Mouse (Mus musculus) macrophage (primary cell): ENCODE measurements around the gene Wfdc12. TPM values are rescaled to one million over a fixed set of nuclear protein-coding genes. Genes with fewer than 3 reads are reported as not detected.

Experiments
- H3K27ac ChIP-seq: fragments of 350-480 bp; formaldehyde crosslinking; 2 replicates; pipeline ENCODE4 v1.9.0; 2021
- H3K36me3 ChIP-seq: fragments of 350-480 bp; formaldehyde crosslinking; 2 replicates; pipeline ENCODE4 v1.9.0; 2021; ENCODE audit errors: inconsistent target
- H3K4me3 ChIP-seq: fragments of 350-480 bp; formaldehyde crosslinking; 2 replicates; pipeline ENCODE4 v1.9.0; 2021; ENCODE audit errors: inconsistent target
- H3K79me2 ChIP-seq: fragments of 350-480 bp; formaldehyde crosslinking; 2 replicates; pipeline ENCODE4 v1.9.0; 2021; ENCODE audit errors: inconsistent target
- WGBS: methylation state at CpG from one replicate; pipeline ENCODE4 v1.1.7; 2026; ENCODE audit warnings: inconsistent platforms; ENCODE audit not compliant: missing documents; 5-methylcytosine and 5-hydroxymethylcytosine counted together
- polyA plus RNA-seq: library from polyadenylated mRNA; stranded (reverse); fragments of 250-400 nt; gene quantifications from 3 replicates; pipeline ENCODE4 v1.2.4, GENCODE M21; 2018; ENCODE audit warnings: inconsistent platforms

Wfdc12 gene
- polyA plus RNA-seq, 1 experiment from 2014 or later = not detected

DNA sequence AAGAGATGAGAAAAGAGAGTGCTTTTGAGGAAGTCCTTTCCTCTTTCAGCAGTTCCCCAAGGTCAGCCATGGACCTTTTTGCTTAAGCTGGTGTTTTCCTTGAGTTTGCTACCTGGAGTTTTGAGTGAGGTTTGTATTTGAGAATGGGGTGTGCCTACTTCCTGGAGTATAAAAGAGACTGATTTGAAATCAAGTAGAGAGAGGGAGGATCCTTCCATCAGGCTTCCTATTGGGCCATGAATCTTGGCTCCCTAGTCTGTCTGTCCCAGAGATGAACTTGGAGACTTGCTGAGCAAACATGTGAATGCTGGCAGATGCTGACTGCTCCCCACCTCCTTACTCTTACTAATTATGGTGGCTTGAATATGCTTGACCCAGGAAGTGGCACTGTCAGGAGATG, 1.9 kb upstream of the Wfdc12 start:
- Histone ChIP-seq H3K79me2 (no peaks in the 10 kb centered on the region), H3K4me3 (no peak overlapping the region), H3K36me3 (no peaks in the 10 kb centered on the region), H3K27ac (no peak overlapping the region)

DNA sequence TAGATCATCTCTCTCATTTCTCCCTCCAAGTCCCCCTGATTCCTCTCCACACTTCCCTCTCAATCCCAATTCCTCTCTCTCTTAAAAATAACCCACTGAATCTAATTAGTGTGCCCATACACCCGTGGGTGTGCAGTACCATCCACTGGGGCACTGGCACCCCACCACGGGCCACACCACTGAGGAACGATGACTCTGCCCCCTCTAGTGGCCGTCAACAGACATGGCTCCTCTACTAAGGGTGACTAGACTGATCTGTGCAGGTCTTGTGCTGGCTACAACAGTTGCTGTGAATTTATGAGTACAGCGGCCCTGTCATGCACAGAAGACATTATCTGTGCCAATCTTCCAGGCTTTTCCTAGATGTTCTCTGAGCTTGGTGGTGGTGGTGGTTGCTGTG, 1.7 kb downstream of the Wfdc12 start:
- Histone ChIP-seq H3K36me3 (no peaks in the 10 kb centered on the region), H3K27ac (no peak overlapping the region), H3K79me2 (no peaks in the 10 kb centered on the region), H3K4me3 (no peak overlapping the region)
- 20% methylated on average over 5 of the region's 5 CpGs for WGBS

DNA sequence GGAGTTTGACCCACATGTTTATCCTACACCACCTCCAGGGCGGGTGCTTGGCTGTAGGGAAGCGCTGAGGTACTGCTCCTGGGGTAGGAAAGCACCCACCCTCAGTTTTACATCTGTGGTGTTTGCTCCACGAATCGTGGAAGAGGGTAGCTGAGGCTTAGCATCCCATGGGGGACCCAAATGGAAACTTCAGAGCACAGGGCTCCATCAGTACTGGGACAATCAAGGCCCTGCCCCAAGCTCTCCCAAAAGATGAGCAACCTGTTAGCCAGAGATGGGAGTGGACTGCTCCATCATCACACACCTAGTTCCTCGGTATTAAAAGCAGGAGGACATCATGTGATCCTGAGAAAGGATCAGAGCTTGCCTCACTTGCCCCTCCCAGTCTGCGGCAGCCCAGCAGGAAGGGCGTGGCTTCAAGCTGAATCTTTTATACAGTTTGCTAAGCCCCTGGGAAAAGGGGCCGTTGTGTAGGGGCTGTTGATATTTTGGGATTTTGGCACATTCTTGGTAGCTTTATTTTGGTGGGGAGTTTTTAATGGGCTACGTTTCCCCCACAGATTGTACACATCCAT, 6.2 kb downstream of the Wfdc12 start:
- H3K79me2 ChIP-seq = no peaks in the 10 kb centered on the region
- H3K27ac ChIP-seq = no peak overlapping the region
- no peak overlapping the region for H3K4me3 ChIP-seq
- no peaks in the 10 kb centered on the region for H3K36me3 ChIP-seq
- 47% methylated on average over 9 of the region's 9 CpGs for WGBS

DNA sequence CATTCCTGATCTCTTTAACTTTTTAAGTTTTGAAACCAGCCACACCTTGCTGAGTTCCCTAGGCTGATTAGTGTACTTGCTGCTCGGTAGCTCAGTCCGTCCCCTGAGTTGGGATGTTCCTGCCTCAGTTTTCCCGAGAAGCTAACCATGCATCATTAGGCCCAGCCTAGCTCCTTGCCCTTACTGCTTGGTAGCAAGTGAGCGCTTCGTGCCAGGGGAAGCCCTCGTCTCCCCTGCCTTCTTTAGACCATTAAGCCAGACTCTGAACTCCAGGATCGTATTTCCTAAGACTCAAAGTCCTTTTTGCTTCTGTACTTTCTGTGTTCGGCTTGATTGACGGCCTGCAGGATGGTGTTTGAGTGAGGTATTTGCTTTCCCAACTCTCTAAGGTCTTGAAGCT, 7.1 kb downstream of the Wfdc12 start:
- H3K4me3 ChIP-seq = no peak overlapping the region
- WGBS = 96% methylated on average over 9 of the region's 9 CpGs
- no peaks in the 10 kb centered on the region for H3K79me2 ChIP-seq
- H3K36me3 ChIP-seq = no peaks in the 10 kb centered on the region
- no peak overlapping the region for H3K27ac ChIP-seq

DNA sequence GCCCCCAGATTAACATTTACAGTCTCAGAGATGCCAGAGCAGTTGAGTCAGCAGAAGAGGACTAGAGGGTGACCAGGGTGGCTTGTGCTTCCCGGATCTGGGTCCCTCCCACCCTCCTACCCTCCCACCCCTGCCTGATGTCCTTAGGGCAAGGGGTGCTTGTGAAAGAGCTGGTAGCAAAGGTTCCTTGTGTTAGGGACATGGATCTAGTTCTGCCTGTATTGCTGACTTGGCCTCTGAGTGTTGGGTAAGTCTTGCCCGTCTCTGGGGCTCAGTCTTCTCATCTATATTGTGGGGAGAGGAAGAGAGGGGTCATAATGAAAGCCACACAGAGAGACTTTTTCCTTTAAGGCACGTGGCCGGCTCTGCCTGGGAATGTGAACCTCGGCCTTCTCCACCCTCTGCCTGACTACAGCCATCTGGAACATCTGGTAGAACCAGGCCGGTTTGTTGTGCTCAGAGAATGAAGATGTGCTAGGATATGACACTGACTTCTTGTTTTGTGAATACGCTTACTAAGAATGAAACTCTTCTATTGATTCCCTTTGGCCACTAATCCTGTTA, 7.6 kb downstream of the Wfdc12 start, which contains the start of gene Wfdc5:
TSS of gene Wfdc5 (minus strand) at position 51 of the 564 bp plus-strand sequence.
- WGBS = 89% methylated on average over 7 of the region's 7 CpGs

DNA sequence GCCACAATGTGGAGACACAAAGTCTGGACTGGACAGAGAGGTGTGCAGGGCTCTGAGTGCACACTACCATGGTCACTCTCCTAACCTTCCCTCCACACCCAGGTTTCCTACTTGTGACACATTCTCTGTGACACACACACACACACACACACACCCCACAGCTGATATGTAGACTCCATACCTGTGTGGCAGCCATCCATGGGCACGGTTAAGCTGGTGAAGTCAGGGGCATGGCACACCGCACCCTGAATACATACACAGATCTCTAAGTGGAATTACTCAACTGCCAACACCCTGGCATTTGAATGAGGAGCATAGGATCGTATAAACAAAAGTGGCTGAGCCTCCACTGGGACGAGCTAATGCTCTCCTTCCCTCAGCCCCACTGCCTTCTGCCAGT, 9.6 kb downstream of the Wfdc12 start:
- H3K4me3 ChIP-seq = no peak overlapping the region
- H3K79me2 ChIP-seq = no peaks in the 10 kb centered on the region
- no peak overlapping the region for H3K27ac ChIP-seq
- WGBS = 92% methylated on average over 4 of the region's 4 CpGs
- H3K36me3 ChIP-seq = no peaks in the 10 kb centered on the region

More for the DNA sequence above, 7.6 kb downstream of the Wfdc12 start, which contains the start of gene Wfdc5:
- H3K27ac ChIP-seq = no peak within 1 kb of the TSS
- no peaks in the 10 kb centered on the region for H3K36me3 ChIP-seq
- H3K4me3 ChIP-seq = no peak within 1 kb of the TSS
- H3K79me2 ChIP-seq = no peaks in the 10 kb centered on the region

DNA sequence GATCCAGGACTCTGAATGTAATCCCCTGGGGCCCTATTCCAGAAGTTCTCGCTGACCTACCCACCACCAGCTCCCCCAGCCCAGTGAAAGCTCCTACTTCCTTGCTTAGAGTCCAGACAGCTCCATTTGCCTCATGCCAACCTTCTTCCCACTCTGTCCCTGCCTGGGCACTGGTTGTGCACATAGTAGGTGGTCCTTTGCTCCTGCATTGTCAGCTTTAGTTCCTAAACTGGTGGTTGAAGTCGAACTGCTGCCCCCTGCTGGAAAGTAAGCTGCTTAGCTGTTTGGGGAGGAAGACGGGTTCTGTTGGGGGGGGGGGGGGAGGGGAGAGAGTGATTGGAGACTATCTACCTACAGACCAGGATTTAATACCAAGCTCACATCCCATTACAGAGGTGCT, 10.3 kb downstream of the Wfdc12 start:
- 63% methylated on average over 2 of the region's 3 CpGs for WGBS
- no peaks in the 10 kb centered on the region for H3K36me3 ChIP-seq
- no peak overlapping the region for H3K4me3 ChIP-seq
- H3K27ac ChIP-seq = no peak overlapping the region
- no peaks in the 10 kb centered on the region for H3K79me2 ChIP-seq

DNA sequence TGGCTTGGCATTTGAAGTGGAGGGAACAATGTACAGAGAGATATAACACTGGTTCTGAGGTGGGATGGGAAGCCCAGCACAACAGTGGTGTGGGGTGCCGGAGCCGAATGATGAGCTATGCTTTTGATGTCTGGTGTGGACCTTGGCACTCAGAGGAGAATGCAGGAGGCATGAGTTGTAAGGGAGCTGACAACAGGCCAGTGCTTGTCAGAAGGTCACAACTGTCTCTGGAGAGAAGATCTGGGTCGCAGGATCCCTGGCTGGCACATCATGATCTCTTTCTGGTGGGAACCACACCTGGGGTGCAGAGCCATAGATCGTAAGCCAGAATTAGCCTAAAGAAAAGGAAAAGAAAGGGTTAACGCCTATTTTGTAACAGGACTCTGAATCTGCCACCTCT, 12.6 kb downstream of the Wfdc12 start:
- H3K4me3 ChIP-seq = no peak overlapping the region
- no peak overlapping the region for H3K27ac ChIP-seq
- H3K36me3 ChIP-seq = no peaks in the 10 kb centered on the region
- H3K79me2 ChIP-seq = no peaks in the 10 kb centered on the region
- WGBS = 94% methylated on average over 5 of the region's 5 CpGs

DNA sequence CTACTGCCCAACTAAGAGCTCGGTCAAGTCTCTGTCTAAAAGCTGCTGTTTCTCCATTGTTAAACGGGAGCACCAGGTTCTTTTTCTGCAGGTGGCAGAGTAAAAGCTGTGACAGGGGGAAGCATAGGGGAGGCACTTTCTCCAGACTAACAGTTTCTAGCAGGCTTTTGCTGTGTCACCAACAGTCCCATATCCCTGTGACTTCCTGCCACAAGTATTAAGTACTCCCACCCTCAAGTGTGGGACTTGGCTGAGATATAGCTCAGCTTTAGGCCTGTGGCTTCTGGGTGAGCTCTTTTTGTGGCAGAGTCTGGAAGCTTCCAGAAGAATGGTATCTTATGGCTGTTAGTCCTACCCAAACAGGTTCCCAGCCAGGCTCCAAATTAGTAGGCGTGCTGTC, 14.6 kb downstream of the Wfdc12 start:
- no peak overlapping the region for H3K27ac ChIP-seq
- no peak overlapping the region for H3K4me3 ChIP-seq
- no peaks in the 10 kb centered on the region for H3K79me2 ChIP-seq
- H3K36me3 ChIP-seq = no peaks in the 10 kb centered on the region
- 31% methylated on average over 3 of the region's 3 CpGs for WGBS

DNA sequence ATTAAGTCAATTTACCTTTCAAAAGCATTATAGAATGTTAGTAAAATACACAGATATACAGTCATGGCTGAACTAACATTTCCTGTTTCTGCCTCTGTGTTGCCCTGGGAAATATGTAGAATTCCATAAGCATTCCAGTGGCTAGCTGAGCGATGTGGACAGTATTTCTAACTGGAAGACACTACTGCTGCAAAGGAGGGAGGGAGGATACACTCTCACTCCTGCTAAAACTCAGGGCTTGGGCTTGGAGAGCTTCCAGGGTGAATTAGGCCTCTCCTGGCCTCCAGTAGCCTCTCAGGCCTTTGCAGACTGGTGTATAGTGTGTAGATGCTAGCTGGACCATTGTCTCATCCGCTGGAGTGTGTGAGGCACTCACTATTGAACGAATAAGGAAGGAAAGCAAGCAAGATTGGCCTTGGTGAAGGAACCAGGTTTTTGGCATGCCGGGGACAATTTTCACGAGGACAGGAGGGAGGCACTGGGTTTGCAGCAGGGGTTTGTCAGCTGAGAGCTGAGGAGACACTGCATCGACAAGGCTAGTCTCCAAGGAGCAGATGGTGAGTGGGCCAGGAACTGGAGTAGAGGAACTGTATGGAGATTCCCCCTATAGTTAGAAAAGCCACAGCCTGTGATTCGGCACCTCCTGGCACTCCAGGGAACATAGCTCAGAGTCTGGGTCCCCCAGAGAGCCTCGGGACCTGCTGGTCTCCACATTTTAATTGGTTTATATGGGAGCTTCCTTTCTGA, 15.6 kb downstream of the Wfdc12 start:
- Histone ChIP-seq H3K27ac (no peak overlapping the region), H3K36me3 (no peaks in the 10 kb centered on the region), H3K4me3 (no peak overlapping the region), H3K79me2 (no peaks in the 10 kb centered on the region)
- 75% methylated on average over 7 of the region's 8 CpGs for WGBS

DNA sequence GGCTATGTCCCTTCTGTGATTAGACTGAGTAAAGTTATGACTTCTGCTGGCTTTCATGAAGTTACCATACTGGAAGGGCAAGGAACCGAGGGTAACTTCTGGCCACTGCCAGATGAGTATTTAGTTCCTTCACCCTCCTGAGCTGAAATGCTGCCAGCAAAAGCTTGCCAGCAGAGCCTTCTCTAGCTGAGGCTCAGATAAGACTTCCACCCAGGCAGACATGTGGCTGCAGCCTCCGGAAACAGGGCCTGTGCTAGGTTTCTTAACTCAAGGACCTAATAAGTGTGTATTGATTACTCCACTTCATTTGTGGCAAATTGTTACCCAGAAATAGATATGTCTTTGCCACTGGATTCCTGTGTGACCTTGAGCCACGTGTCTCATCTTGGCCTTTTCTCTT, 17.0 kb downstream of the Wfdc12 start:
- no peaks in the 10 kb centered on the region for H3K79me2 ChIP-seq
- WGBS = 10% methylated on average over 3 of the region's 3 CpGs

DNA sequence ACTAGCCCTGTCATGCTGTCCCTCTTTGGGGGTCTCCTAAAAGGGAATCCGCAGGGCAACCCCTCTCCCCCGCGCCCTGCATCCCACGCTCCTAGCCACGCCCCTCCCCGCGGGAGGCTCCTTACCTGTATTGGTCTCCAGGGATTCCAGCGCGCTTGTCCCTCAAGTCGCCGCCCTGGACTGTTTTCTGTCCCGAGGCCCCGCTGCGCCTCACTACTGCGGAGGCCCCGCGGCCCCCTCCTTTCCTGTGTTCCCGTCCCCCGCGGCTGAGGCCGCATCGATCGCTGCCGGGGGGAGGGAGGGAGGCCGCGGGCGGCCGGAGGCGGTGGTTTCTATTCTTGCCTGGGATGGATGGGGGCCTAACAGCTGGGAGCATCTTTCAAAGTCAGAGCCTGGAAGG, 19.5 kb downstream of the Wfdc12 start, which contains the start of gene Kcns1:
TSS of gene Kcns1 (minus strand) at position 212 of the 400 bp plus-strand sequence.
- no peak within 1 kb of the TSS for H3K4me3 ChIP-seq
- no peak within 1 kb of the TSS for H3K27ac ChIP-seq
- H3K36me3 ChIP-seq = no peaks in the 10 kb centered on the region
- 2% methylated on average over 27 of the region's 29 CpGs for WGBS
- H3K79me2 ChIP-seq = no peaks in the 10 kb centered on the region

More for the DNA sequence above, 17.0 kb downstream of the Wfdc12 start:
- Histone ChIP-seq H3K4me3 (no peak overlapping the region), H3K36me3 (no peaks in the 10 kb centered on the region), H3K27ac (no peak overlapping the region)

DNA sequence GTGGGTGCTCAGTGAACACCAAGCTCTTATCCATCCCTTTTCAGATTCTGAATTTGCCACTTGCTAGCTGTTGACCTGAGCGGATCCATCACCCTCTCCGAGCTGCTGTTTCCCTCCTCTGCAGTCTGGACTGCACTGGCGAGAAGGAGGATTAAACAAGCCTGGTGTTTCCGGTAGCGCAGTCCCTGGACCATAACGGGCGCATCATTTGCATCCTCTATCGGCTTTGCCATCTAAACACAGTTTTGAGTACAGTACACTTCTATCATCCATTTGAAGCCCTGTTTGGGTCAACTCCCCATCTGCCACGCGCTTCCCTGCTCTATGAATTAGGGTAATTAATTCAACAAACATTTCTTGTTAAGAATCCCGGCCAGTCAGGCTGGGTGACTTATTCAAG, 20.1 kb downstream of the Wfdc12 start:
- Histone ChIP-seq H3K36me3 (no peaks in the 10 kb centered on the region), H3K79me2 (no peaks in the 10 kb centered on the region), H3K4me3 (no peak overlapping the region), H3K27ac (no peak overlapping the region)
- 28% methylated on average over 11 of the region's 11 CpGs for WGBS

DNA sequence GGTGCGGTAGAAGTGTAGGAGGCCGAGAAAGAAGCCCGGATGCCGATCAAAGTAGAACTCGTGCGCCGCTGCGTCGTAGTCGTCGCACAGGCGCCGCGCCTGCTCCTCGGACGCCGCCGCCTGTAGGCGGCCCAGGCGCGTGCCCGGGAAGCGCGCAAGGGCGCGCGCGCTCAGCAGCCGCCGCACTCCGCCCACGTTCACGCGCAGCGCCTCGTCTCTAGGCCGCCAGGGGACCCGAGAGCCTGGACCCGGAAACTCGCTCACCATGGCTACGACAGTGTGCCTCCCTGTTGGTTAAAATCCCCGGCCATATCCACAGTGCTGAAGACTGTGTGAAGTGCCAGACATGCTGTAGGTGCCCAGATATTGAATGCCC, 21.8 kb downstream of the Wfdc12 start:
- WGBS = 17% methylated on average over 39 of the region's 42 CpGs
- Histone ChIP-seq H3K36me3 (no peaks in the 10 kb centered on the region), H3K27ac (no peak overlapping the region), H3K4me3 (no peak overlapping the region), H3K79me2 (no peaks in the 10 kb centered on the region)

DNA sequence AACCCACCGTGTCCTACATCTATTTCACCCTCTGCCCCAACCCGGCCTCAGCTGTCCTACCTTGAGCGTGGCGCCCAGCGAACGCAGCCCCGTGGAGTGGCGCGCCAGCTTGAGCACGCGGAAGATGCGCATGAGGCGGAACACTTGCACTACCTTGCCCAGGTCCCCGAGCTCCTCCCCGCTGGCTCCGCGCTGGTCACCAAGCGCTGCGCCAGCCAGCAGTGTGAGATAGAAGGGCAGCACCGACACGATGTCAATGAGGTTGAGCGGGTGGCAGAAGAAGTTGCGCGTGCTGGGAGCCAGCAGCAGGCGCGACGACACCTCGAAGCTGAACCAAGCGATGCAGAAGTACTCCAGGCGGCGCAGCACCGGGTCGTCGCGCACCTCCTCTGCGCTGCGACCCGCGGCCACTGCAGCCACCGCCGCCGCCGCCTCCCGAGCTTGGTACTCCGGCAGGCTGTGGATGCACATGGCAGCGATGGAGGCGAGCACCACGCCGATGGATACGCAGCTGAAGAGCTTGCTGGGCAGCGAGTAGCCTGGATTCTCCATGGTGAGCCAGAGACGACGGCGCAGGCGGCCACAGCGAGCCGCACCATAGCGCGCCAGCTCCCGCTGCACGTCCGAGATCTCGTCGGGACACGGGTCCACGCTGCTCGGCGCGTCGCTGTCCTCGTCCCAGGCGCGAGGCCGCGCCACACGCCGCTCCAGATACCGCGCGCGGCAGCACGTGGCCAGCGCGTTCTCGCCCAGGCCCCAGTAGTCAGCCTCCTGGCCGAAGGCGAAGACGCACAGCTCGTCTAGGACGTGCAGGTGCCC, 22.4 kb downstream of the Wfdc12 start:
- 23% methylated on average over 90 of the region's 90 CpGs for WGBS
- Histone ChIP-seq H3K27ac (no peak overlapping the region), H3K4me3 (no peak overlapping the region), H3K36me3 (no peaks in the 10 kb centered on the region), H3K79me2 (no peaks in the 10 kb centered on the region)
